Mouse (Mus musculus) left cerebral cortex, adult 11 months (tissue): ENCODE data around the gene Spry2.

Experiments used
- DNase-seq: peaks from one replicate; pipeline ENCODE4 v3.0.0; 2022; ENCODE audit warnings: low spot score

The Spry2 gene

GRCm38 (mm10) chr14:105892941-105893622 lies 3.5 kb downstream of the Spry2 start:
- DNase-seq: peak; percentile 34

DNA sequence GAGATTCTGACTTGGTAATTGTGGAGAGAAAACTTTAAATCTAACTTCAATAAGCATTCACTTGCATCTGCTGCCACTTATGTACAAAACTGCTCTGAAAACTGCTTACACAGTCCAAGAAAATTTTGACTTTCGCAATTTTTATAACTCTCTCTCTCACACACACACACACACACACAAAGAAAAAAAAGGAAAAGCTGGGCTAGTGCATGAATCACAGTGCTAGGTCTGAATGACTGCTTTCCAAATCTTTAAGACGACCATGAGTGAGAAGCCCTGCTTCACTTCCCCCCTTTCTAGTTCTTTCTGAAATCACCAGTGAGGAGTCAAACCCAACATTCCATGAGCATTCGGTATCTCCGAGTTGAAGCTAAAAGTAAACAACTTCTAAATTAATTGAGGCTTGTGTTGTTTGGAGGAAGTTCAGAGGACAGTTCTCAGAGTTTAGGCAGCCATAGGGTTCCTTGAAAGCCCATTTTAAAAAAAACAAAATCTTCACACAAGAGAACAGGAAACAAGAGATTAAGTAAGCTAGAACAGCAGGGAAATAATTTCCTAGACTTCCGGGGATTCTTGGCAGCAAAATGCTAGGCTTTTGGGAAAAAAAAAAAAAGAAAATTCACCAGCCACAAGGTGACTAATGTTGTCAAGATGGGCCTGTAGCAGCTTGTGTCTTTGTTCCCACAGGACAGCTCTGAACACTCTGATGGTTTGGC lies 5.9 kb downstream of the Spry2 start:
- no peak for DNase-seq

GRCm38 (mm10) chr14:105886643-105887374 lies 9.8 kb downstream of the Spry2 start:
- DNase-seq: no peak

- DNase-seq: no peak
Measured at GRCm38 (mm10) chr14:105885249-105885648, 11.4 kb downstream of the Spry2 start.

- DNase-seq: no peak
Measured at GRCm38 (mm10) chr14:105883215-105883614, 13.4 kb downstream of the Spry2 start.

GRCm38 (mm10) chr14:105878359-105878758 lies 18.3 kb downstream of the Spry2 start:
- no peak for DNase-seq

DNA sequence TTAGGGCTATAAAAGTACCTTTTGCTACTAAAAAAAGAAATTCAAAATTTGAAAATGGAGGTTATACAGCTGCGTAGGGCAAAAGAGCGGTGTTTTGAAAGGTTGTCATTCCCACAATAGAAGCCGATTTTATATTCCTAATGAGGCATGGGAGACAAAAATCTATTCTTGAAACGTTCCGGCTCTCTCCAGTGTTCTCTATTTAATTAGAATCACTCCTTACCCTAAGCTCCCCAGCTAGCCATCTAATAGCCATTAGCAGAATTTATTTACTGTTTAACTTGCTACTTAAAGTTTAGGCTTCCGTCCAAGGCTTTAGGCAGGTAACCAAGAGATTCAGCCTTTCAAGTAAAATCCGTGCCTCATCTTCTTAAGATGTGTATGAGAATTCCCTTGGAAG lies 20.2 kb downstream of the Spry2 start:
- DNase-seq: no peak

DNA sequence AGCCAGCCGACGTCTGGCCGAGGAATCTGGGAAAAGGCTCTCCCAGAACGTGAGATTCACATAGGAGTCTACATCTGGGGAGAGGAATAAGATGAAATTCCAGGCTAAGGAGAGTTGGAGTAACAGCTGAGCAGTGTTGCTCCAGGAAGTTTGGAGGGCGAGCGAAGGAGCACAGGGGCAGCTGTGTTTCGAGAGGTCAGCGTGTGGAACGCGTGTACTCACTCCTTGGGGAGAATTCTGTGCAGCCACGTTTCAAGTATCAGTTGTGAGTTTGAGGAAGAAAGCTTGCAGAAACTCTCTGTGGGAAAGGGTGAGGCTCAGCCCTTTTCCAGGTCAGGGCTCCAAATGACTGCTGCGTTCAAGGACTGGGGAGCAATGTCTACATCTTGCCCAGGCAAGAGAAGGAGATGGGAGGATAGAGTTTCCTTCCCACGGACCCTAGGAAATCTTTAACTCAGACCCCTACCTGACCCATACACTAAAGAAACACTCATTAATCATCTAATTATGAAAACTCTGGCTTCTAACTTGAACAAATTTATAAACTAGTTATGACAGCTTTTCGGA lies 26.2 kb downstream of the Spry2 start:
- DNase-seq: no peak

DNA sequence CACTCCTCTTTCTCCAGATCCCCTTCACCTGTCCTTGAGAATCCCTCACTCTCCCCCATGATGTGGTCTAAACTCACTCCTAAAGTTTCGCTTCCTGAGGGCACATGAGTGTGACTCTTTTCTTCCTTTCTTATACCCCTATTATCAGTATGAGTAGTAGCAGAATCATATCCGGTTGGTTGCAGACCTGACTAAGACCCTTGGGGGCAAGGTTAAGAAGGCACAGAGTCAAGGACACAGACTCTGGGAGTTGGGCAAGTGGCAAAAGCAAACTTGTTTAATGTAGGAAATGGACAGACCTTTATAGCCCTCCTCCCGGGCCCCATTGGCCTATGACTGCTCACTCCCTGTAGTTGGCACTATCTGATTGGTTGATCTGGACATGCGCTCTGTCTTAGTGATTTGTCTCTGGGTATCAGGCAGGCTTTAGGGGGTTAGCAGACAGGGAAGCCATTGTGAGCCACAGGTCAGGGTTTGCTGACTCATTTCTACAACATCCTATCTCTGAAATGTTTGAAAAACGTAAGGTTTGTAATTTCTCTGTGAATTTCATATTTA lies 31.2 kb downstream of the Spry2 start:
- no peak for DNase-seq

DNA sequence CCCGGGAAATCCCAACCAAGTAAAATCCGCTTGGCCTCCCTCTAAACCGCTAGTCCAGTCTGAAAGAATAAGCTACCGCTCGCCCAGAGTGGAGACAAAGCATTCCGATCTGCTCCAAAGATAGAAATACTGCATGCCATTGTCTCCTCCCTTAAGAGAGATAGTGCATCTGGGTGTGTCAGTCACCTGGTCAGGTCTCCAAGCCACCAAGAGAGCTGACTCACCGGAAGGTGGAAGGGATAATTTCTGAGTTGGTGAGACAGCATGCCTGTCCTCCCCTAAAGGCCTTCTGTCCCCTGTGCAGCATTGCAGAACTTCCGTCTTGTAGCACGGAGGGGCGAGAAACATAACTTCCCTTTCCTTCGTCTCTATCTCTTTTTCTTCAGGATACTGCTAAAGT lies 34.4 kb downstream of the Spry2 start:
- no peak for DNase-seq

GRCm38 (mm10) chr14:105860920-105861319 lies 35.7 kb downstream of the Spry2 start:
- no peak for DNase-seq

GRCm38 (mm10) chr14:105860276-105860675 lies 36.3 kb downstream of the Spry2 start:
- DNase-seq: no peak

- no peak for DNase-seq
Measured at GRCm38 (mm10) chr14:105859876-105860275, 36.7 kb downstream of the Spry2 start.

GRCm38 (mm10) chr14:105859368-105859767 lies 37.3 kb downstream of the Spry2 start:
- DNase-seq: no peak

DNA sequence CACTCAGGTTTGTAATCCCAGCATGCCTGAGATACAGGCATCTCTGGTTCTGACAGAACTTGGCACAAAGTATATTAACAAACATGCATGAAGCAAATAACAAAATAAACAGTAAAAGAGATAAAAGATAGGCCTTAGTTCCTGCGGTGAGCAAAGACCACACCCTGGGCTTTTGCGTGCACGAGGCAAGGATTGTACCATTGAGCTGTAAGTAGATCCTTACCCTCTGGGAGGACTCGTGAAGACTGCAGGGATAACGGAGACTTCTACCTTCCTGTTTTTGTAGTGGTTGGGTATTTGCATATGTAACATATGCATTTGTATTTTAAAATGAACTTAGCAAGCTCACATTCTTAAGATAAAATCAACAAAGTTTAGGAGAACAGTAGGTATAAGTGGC lies 37.7 kb downstream of the Spry2 start:
- no peak for DNase-seq

GRCm38 (mm10) chr14:105851359-105852067 lies 45.1 kb downstream of the Spry2 start:
- no peak for DNase-seq
